Mouse (Mus musculus) liver, postnatal 0 days (tissue): ENCODE data around the gene Ep400.
"Not testable (repeated sequence)": the region's sequence is repeated elsewhere in the genome, so short reads cannot be mapped to it uniquely, and the experiment has no call there.

Source experiments
- CTCF ChIP-seq: sonication (generic); IDR thresholded peaks from 2 replicates; pipeline ENCODE4 v1.5.1; 2016; ENCODE audit warnings: antibody characterized with exemption, low read depth
- EP300 ChIP-seq: IDR thresholded peaks from 2 replicates; pipeline ENCODE4 v1.6.1; 2016; ENCODE audit warnings: antibody characterized with exemption, low read depth, mild to moderate bottlenecking

DNA sequence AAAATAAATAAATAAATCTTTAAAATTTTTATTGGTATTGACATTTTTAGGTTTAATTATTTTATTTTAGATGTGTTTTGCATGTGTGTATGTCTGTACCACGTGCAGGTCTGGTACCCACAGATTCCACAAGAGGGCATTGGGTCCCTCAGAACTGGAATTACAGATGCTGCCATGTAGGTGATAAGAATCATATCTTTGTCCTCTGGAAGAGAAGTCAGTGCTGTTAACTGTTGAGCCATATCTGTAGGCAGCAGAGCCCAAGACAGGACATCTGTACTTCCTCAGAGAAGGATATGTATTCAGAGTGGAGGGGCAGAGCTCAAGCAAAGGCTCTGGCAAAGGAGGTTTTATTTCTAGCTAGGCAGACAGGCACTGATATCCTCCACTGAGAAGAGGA is 49.1 kb downstream of the Ep400 start:
- not testable (repeated sequence) for TF ChIP-seq CTCF
- peak; percentile 61; the same call in 1 of the 2 replicates for TF ChIP-seq EP300
